Mouse (Mus musculus) thymus, postnatal 36 days (tissue): ENCODE results near the gene Slc12a8.

Experiments
- DNase-seq, 2 experiments: peaks; one replicate each; pipeline ENCODE4 v3.0.0; 2022; ENCODE audit warnings: mixed read lengths in 2 of 2

The Slc12a8 gene

GRCm38 (mm10) chr16:33621836-33622235, 104.7 kb downstream of the Slc12a8 start:
- DNase-seq: no peak

- no peak for DNase-seq
Observed at GRCm38 (mm10) chr16:33624586-33624985, 107.5 kb downstream of the Slc12a8 start.

DNA sequence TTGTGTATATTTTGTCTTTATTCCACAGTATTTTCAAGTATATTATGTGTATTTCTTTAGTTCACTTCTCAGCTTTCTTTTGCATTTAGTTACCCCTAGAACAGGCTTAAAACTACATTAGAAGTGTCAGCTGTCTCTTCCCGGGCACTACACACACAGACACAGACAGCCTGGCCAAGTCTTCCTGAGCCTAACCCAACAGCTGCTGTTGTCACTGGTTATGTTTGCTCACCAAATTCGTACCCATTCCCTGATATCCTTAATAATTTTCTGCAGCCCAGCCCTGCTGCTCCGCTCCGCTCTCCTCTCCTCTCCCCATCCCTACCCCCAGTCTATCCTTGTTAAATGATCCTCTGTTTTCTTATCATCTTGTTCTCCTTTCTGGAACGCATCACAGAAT, 112.4 kb downstream of the Slc12a8 start:
- DNase-seq: no peak

DNA sequence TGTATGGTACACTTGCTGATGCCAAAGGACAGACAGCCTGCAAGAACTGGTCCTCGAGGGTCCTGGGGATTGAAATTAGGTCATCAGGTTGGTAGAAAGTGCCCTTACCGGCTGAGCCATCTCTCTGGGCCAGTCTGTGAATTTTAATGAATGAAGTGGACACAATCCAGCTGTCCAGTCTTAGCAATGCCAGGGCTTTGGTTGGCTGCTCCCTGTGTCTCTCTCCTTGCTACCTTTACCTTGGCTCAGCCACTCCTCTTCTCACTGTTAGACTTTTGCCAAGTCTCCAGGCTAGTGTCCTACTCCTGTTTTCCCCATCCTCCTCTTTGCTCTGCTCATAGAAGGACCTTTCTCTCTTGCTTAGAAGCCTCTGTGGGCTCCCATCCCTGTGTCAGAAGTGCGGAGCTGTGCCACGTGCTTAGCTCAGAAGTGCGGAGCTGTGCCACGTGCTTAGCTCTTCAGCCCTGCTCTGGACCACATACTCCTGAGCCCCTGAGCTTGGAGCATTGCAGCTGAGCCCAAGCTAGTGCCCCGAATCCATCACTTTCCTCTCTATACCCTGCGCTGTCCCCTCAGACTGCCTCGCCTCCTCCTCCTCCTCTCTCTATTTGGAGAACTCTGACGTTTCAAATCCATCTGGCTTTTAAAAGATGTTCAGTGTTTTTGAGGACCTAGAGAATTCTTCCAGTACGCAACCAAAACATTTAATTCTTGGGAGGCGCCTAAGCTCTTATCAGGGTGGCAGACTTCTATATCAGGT, 118.9 kb downstream of the Slc12a8 start:
- no peak for DNase-seq

- DNase-seq: no peak
Observed at GRCm38 (mm10) chr16:33641779-33642178, 124.7 kb downstream of the Slc12a8 start.

GRCm38 (mm10) chr16:33653116-33653515, 136.0 kb downstream of the Slc12a8 start:
- DNase-seq: no peak

DNA sequence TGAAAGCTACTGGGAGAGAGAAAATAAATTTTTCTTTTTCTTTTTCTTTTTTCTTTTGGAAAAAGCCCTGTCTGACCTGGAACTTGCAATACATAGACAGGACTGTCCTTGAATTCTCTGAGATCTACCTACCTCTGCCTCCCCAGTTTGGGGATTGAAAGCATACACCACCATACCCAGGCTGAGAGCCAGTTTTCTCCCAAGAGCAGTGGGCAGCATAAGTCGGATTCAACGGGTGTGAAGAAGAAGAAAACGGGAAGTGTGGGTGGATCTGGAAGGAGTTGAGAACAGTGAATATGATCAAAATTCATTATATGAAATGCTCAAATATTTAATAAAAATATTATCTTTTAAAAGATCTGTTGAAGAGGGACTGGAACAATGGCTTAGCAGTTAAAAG, 138.3 kb downstream of the Slc12a8 start:
- no peak for DNase-seq

DNA sequence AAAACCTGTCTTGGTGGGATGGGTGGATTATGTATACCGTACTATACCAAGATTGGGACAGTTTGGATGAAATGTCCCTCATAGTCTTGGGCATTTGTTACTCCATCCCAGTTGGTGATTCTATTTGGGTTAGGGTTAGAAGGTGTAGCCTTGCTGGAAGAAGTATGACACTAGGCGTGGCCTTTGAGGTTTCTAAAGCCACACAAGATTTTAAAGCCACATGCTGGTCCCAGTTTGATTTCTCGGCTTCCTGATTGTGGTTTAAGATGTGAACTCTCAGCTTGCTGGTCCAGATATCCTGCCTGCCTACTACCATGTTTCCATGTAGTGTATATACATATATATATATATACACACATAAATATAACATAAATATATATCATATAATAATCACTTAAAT, 140.1 kb downstream of the Slc12a8 start:
- DNase-seq: no peak

GRCm38 (mm10) chr16:33658121-33658520, 141.0 kb downstream of the Slc12a8 start:
- DNase-seq: no peak

DNA sequence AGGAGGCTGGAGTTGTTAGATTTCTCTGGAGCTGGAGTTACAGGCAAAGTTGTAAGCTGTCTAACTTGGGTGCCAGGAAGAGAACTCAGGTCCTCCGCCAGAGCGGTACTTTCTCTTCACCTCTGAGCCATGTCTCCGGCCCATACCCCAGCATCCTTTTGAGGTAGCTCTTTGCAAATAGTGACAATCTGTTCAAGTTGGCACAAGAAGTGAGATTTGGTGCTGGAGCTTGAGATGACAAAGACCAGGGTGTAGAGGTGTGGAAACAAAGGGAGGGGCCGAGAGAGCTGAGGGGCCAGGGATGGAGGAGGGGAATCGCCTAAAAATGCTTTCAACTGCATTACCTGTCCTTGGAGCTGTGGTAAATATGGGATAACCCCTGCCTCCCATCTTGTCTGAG, 142.4 kb downstream of the Slc12a8 start:
- DNase-seq: no peak

DNA sequence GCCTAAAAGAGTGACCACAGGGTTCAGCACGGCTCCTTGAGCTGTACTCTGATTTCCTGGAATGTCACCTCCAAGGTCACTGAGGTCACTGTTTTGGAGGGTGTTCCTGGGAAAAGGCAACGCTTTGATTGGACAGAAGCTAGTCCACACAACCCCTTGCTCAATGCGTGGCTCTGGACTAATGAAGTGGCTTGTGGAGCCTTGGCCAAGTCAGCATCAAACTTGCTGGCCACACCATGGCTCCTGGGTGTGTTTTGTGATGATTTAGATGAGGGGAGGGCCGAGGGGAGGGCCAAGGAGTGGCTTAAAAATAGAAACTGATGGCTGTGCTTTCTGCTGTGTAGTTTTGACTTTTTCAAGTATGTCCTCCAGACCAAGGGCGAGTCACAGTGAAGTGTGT, 143.0 kb downstream of the Slc12a8 start:
- no peak for DNase-seq

GRCm38 (mm10) chr16:33662841-33663240, 145.7 kb downstream of the Slc12a8 start:
- DNase-seq: no peak

DNA sequence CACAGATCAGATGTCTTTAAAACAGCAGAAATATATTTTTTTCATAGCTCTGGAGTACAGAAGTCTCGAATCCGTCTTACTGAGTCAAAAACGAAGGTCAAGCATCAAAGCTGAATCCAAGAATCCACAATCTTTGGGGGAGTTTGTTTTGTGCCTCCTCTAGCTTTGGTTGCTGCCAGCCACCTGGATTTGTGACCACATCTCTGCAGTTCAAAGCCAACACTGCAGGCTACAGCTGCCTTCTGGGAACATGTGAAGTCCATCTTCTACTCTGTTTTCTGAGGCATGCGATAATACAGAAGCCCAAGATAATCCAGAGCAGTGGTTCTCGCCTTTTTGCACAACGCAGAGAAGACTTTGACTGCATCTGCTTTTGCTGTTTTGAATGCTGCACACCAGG, 149.1 kb downstream of the Slc12a8 start:
- no peak for DNase-seq

DNA sequence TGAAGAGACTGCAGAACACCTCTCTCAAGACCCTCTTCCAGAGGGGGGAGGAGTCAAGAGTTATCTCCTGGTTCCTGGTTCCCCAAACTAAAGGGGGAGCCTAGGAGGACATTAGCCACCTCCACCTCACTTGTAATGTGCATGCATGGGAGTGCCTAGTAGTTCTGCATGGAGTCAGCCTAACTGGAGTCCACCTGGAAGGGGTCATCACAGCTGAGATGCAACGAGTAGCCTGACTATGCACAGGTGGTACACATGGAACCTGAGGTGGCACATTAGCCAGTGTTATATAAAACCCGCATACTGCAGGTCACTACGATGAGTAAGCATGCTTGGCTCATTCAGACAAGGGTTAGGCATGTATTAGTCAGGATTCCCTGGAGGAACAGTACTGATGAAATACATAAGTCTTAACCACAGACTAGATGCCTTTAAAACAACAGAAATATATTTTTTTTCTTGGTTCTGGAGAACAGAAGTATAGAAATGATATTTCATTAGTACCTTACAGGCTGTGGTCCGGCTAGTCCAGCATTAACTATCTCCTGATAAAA, 149.9 kb downstream of the Slc12a8 start:
- no peak for DNase-seq

GRCm38 (mm10) chr16:33668448-33668847, 151.3 kb downstream of the Slc12a8 start:
- no peak for DNase-seq

DNA sequence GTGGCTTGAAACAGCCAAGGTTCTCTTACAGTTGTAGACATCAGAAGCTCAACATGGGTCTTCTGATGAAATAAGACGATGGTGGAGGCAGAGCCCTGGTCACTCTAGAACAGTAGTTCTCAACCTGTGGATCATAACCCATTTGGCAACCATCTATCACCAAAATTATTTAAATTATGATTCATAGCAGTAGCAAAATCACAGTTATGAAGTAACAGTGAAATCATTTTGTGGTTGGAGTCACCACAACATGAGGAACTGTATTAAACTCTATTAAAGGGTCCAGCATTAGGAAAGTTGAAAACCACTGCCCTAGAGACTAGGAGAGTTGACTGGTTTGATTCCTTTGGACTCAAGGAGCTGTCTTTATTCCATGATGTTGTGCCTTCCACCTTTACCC, 151.9 kb downstream of the Slc12a8 start:
- DNase-seq: no peak

GRCm38 (mm10) chr16:33670340-33670739, 153.2 kb downstream of the Slc12a8 start:
- no peak for DNase-seq

DNA sequence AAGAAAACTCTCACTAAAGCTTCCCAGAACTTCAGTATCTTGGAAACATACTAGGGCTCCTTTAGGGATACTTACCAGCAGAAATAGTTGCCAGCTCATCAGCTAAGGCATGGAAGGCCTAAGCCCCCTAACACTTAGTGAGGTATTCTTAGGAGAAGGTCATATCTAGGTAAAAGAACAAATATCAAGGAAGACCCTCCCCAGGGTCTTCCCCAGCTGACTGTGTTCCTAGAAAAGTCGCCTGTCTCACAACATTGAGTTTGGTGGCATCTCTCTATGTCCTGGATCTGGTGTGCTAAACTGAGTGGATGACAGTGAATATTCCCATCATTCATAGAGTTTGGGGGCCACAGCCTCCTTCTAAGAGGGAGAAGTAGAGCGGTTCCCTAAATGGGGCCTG, 153.8 kb downstream of the Slc12a8 start:
- no peak for DNase-seq

- DNase-seq: no peak
Observed at GRCm38 (mm10) chr16:33672188-33672587, 155.1 kb downstream of the Slc12a8 start.

DNA sequence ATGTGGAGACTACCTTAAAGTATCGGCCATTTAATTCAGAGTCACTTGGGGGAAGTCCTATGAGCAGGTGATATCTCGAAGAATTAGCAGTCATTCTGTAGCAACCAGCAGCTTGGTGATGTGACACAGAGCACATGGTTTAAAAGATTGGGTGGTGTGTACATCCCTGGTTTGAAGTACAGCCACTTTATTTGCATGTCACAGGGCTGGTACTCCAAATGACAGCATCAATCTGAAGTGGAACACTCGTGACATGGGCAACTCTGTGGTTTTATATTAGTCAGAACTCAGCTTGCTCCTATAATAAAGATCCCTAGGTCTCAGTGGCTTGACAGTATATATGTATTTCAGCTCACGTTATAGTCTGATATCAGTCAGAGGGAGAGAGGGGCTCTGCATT, 155.5 kb downstream of the Slc12a8 start:
- no peak for DNase-seq

- no peak for DNase-seq
Observed at GRCm38 (mm10) chr16:33673530-33674109, 156.5 kb downstream of the Slc12a8 start.

- no peak for DNase-seq
Observed at GRCm38 (mm10) chr16:33675151-33675847, 158.2 kb downstream of the Slc12a8 start.

- no peak for DNase-seq
Observed at GRCm38 (mm10) chr16:33675848-33676184, 158.7 kb downstream of the Slc12a8 start.
